Mouse (Mus musculus) heart, adult 18-20 months (tissue): ENCODE measurements around the gene Tfeb. TPM values are rescaled to one million over a fixed set of nuclear protein-coding genes. Genes with fewer than 3 reads are reported as not detected.

Experiments used
- DNase-seq, 2 experiments: peaks; one replicate each; pipeline ENCODE4 v3.0.0; 2021 to 2022; ENCODE audit warnings: mixed read lengths in 1 of 2
- total RNA-seq, 2 experiments: library from RNA; stranded (reverse); gene quantifications; 2 replicates each; pipeline ENCODE4 v1.2.3; 2021

Tfeb gene
- total RNA-seq, 2 experiments from 2014 or later: 35.0 to 40.0 TPM

- no peak for DNase-seq
Measured at GRCm38 (mm10) chr17:47787632-47788031, 50.8 kb downstream of the Tfeb start.

GRCm38 (mm10) chr17:47788306-47788705 is 51.5 kb downstream of the Tfeb start:
- DNase-seq: no peak

GRCm38 (mm10) chr17:47788996-47789395 is 52.2 kb downstream of the Tfeb start:
- DNase-seq: no peak

- peak; percentile 60 to 71 for DNase-seq
Measured at GRCm38 (mm10) chr17:47792098-47792863, 55.5 kb downstream of the Tfeb start.

GRCm38 (mm10) chr17:47793377-47793776 is 56.5 kb downstream of the Tfeb start:
- peak; percentile 90 to 91 for DNase-seq

GRCm38 (mm10) chr17:47795446-47795845 is 58.6 kb downstream of the Tfeb start:
- DNase-seq: peak; percentile 46 to 69

GRCm38 (mm10) chr17:47796156-47796816 is 59.5 kb downstream of the Tfeb start:
- DNase-seq: no peak

GRCm38 (mm10) chr17:47796968-47797367 is 60.1 kb downstream of the Tfeb start:
- no peak for DNase-seq

- DNase-seq: no peak
Measured at GRCm38 (mm10) chr17:47797383-47797782, 60.6 kb downstream of the Tfeb start.

GRCm38 (mm10) chr17:47802806-47803205 is 66.0 kb downstream of the Tfeb start:
- DNase-seq: peak; percentile 25 to 29

- DNase-seq: no peak
Measured at GRCm38 (mm10) chr17:47803662-47804061, 66.8 kb downstream of the Tfeb start.

- no peak for DNase-seq
Measured at GRCm38 (mm10) chr17:47805047-47805835, 68.4 kb downstream of the Tfeb start.

- peak in 1 of 2 experiments; percentile 26 for DNase-seq
Measured at GRCm38 (mm10) chr17:47806230-47806629, 69.4 kb downstream of the Tfeb start.

GRCm38 (mm10) chr17:47811265-47811800 is 74.5 kb downstream of the Tfeb start:
- no peak for DNase-seq

- DNase-seq: no peak
Measured at GRCm38 (mm10) chr17:47812200-47812599, 75.4 kb downstream of the Tfeb start.

GRCm38 (mm10) chr17:47813616-47814015 is 76.8 kb downstream of the Tfeb start:
- DNase-seq: peak in 1 of 2 experiments; percentile 46

GRCm38 (mm10) chr17:47814496-47814895 is 77.7 kb downstream of the Tfeb start:
- DNase-seq: no peak

- DNase-seq: no peak
Measured at GRCm38 (mm10) chr17:47815446-47815845, 78.6 kb downstream of the Tfeb start.

GRCm38 (mm10) chr17:47818038-47818725 is 81.4 kb downstream of the Tfeb start:
- no peak for DNase-seq

- DNase-seq: no peak
Measured at GRCm38 (mm10) chr17:47821339-47821738, 84.5 kb downstream of the Tfeb start.

GRCm38 (mm10) chr17:47831161-47831560 is 94.3 kb downstream of the Tfeb start:
- DNase-seq: no peak

- no peak for DNase-seq
Measured at GRCm38 (mm10) chr17:47831772-47832171, 94.9 kb downstream of the Tfeb start.
